Mouse (Mus musculus) gastrocnemius, postnatal 4 days (tissue): ENCODE results near the gene Csrnp3. TPM values are rescaled to one million over a fixed set of nuclear protein-coding genes. Genes with fewer than 3 reads are reported as not detected.

Experiments used
- DNase-seq, 2 experiments: peaks; one replicate each; pipeline ENCODE4 v3.0.0; 2021 to 2022; ENCODE audit warnings: low spot score in 2 of 2, mixed read lengths in 2 of 2
- total RNA-seq, 2 experiments: library from RNA; stranded (reverse); gene quantifications; 2 replicates each; pipeline ENCODE4 v1.2.3; 2021

Gene Csrnp3
- total RNA-seq, 2 experiments from 2014 or later = 2.8 to 3.5 TPM

DNA sequence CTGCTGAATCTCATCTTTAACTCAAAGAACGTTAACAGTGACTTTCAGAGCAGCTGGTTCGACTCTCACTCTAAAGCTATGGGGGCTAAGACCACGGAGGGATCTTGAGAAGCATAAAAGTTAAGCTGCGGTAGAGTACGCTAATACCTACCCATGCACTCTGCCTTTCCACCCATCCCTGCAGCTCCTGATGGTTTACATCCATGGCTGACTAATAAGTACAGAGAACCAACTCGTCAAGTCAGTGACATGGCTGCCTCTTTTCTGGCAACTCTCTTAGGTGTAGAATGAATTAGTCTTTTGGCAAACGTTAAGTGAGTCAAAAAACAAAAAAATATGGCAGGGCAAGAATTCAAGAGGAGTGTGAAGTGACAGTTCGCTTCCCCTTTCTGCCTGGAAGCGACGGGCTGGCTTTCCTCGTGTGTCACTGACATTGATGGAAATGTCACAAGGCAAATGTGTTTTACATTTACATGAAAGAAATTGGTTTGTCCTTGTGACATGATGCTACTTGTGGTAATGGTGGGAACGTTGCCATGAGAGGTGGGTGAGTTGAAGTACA is 19.3 kb downstream of the Csrnp3 start:
- DNase-seq = no peak

DNA sequence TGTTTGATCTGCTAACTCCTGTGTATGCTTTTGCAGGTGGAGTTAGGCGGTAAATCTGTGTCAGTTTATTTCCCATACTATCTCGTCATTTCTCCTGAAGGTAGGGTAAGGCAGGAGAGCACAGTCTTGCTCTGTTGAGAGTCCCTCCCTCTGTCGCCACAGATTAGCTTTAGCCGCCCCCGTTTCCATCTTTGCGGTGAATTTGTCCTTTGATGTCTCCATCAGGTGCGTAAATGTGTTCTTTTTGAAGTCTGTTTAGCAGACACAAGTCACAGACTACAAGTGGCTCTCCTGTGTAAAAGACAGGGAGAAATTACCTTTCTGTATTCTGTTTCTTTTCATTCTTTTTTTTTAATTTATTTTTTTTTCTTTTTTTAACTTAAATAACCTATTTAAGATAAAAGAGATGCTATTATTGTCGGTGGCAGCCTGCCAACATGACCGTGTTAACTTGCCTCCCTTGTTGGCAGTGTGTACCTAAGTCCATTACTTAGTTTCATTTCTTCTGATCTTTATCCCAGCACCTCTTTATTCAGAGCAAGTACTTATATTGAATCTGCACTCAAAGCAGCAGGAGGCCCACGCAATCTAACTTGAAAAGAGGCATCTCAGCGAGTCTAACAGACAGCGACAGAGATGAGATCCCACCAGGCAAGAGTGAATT is 25.5 kb downstream of the Csrnp3 start:
- DNase-seq = no peak

DNA sequence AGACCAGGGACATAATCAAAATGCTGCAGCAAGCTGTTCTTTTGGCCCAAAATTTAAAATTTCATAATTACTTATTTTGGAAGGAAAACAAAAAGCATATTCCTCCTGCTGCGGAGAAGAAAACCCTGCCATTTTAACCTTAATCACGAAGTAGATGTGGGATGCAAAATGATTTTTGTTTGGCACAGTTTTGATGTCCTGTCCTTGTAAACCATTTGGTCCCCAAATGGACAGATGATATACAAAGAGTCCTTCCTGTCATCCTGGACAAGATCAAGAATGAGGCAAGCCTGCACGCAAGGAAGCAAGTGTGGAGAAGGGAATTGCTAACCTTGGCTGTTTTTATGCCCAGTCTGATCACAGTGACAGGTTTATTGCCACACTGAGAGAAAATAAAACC is 46.0 kb downstream of the Csrnp3 start:
- DNase-seq = no peak

DNA sequence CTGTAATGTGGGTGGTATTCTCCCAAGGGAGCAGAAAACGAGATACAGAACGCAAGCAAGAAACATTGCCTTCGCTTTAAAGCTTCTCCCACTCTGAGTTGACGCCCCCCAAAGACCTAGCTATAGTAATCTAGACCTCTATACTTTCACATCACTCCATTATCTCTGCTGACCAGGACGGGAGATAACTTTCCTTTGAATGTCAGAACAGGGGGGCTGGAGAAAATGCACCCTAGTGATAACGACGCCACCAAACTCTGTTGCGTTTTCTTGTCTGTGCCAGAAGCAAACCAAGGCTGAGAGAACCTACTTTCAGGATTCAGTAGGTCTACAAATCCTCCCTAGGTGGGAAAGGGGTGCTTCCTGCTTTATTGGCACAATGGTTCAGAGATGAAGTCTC is 47.7 kb downstream of the Csrnp3 start:
- no peak for DNase-seq

DNA sequence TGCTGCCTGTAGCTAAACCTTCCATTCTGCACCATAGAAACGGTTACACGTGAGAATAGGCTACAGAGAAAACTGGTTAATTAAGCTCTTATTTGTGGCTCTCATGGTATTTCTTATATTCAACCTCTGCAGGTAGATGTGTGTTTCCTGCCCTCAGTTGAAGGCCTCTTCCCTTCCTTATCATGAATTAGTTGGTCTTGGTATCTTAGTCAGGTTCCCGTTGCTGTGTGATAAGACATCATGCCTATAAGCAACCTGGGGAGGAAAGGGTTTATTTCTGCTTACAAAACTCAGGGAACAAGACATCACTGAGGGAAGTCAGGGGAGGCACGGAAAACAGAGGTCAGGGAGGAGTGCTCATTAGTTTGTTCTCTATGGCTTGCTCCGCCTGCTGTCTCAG is 48.7 kb downstream of the Csrnp3 start:
- no peak for DNase-seq

DNA sequence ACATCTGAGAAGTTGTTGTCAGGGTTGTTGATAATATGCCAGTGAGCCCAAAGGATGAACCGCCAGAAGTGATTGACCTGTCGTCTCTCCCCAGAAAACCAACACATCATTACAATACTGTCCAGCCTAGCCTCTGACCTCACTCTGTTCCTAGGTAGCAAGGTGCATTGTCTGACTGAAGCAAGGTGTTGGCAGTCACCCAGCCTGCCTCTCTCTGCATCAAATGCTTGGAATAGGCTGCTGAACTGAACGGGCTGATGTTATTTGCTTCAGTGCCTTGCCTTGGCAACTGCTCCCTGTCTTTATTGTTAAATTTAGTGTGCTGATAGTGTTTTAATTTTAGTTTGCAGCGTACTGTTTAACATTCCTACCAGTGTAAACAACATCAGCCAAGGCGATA is 51.0 kb downstream of the Csrnp3 start:
- no peak for DNase-seq

DNA sequence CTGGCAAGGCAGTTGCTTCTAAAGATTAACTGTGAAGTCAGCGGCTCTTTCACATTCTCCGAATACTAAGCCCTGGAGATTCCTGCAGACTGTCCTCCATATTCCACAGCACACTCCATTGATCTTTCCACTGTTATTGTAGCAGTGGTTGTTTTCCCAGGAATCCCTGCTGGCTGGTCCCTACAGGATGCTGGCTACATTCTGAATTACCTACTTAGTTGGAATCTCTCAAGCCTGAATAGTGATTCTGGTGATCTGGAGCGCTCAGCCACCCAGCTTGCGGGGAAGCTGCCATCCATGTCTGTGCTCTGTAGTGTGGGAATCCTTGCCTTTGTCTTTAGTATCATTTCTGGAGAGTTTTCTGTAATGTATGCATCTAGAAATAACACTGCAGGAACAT is 51.5 kb downstream of the Csrnp3 start:
- DNase-seq = no peak

DNA sequence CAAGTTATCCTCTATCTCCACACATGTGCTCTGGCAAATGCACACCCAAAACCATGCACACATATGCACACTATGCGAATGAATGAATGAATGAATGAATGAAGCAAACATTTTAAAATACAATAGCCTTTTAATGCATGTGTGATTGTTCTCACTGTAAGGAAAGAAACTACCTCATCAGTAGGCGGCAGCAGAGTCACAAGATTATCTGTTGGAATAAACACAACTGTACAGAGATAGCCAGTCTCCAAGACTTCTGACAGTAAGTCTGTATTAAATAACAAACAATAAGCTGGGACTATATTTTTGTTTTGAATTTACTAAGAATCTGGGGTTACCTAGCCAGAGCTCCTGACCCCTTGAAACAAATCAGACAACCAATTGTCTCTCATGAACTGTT is 53.9 kb downstream of the Csrnp3 start:
- DNase-seq = no peak

DNA sequence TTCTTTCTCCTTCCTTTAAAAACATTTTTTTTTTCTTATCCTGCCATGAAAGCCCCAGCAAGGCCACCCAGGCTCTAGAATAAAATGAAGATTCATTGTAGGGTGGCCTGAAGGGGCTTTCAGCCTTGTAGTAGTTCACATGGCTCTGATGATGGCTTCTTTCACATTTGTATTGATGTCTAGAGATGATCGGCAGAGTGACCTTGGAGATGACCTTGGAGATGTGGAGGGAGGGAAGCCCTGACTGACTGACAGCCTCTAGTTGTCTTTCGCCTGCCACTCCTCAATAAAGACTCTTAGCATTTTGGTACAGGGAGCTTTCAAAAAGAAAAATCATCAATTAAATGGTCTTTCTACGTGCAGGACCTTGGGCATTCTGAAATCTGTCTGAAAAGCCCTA is 63.0 kb downstream of the Csrnp3 start:
- no peak for DNase-seq

DNA sequence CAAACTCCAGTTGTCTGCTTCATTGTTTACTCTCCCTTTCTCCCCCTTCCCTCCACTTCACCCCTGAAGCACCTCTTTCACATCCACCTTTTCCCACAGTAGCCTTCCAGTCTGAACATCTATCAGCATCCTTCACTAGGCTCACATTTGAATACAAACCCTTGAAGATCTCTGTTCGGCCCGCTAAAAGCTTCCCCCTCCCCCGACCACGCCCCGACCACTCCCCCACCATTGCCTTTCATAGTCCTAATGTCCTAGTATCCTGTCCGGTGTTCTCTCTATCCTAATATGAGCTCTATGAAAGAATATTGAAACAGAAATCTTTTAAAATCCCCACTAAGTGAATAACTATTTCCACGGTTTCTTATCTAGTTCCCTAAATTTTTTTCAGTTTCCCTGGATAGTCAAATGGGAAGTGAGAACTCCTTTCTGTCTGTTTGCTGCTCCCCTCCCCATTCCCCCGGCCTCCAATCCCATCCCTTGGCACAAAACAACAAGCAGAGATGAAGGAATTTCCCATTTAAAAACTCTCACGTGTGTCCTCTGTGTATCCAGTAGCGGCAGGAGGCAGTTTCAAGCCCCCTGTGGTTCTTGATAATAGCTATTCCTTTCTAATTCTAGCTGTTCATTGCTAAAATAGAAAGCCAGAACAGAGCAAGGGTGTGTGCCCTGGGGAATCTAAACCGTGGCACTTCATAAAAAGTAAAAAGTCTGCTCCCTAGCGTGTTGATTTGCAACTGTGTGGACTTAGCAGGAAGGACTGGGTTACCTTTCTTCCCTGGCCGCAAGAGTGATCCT is 64.4 kb downstream of the Csrnp3 start:
- DNase-seq = no peak

DNA sequence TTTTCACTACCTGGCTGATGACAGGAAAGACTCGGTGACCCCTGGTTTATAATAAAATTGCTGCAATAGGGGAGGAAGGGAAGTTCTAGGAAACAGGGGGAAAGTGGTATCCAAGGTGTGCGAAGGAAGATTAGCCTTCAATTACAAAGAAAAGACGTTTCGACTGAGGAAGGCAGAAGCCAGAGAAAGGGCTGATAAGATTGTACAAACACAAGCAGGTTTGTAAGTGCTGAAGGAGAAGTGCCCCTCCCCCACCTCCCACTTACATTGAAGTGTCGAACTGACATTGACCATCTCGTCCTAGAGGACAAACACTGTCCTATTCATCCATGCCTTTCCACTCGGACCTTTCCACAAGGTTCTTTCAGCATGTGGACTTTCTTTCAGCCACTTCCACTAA is 70.4 kb downstream of the Csrnp3 start:
- no peak for DNase-seq

DNA sequence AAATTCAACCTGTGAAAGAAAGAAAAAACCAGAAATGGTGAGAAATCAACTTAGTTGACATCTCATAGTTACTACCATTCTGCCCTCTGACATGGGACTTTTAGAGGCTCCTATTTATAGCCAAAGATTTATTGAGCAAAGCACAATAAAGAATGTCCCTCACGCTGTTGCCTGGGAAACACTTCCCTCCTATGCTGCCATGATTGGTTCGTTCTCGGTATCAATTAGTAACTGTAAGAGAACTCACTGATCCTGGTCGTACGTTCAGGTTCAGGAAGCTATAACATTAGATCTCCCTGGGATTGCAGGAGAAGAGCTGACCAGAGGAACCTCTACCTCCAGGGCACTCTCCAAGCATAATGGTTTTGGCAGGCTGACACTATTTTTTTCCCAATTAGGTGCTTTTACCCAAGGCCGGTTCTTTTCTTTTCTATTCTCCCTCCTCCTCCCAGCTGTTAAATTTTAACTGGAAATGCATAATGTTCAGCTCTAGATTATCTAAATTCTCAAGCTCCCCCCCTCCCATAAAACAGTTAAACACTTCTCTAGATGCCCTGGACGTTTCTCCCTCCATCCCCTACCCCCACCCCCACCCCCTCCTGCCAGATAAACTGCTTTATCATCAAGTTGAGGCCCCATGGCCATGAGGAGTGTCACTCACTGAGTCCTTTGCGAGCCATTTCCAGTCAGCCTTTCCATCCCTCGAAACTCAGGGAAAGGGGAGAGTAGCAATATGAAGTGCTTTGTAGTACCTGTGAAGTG is 75.3 kb downstream of the Csrnp3 start:
- DNase-seq = no peak

DNA sequence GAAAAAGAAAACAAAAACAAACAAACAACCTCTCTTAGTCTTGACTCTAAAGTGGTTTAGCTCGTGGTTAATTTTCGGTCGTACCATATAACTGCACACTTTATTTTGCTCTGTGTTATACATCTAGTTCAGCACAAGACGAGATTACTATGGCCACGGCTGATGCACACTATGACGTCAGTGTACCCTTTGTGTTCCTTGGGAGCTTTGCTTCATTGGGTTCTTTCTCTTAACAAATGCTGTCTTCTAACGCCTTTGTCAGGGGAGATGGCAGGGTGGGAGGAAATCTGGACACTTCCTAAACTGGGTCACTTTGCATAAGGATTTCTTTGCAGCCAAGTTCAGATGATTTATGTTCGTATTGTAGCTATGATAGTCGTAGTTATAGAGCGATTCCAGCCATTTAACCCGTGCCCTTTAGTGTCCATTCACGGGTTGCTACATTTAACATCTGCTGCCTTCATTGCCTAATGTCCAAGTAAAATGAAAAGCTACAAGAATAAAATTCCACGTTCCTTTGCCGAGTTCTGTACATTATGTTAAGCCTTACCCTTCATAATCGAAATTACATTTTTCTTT is 79.9 kb downstream of the Csrnp3 start:
- no peak for DNase-seq

DNA sequence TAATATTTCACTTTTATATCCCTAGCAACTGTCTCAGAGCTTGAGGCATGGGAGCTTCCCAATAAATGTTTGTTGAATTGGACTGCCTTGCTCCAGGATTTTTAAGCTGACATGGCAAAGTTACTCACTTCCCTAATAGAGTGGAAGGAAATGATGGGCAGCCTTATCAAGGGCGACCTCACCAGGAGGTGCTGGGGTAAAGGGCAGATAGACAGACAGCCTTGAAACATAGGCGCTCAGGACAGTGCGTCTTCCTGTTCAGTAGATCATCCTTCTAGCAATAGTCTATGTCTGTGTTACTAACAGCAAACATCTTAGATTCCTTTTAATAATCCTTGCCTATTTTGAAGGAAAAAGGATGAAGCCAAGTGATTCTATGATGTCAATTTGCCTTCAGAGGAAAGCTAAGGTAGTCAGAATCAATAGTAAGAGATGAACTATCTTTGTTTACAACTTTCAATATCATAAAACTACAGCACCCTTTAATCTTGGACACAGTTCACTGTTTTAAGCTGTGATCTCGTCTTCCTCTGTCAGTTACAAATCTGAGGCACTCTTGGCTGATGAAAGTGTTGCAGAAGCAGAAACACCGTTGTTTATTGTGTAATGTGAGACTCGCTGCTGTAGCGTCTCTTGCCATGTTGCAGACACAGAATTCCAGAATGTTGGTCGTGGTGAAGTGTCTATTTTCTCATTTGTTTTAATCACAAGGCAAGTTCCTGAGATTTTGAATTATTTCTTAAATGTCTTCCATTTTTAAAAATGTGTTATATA is 81.6 kb downstream of the Csrnp3 start:
- DNase-seq = no peak

DNA sequence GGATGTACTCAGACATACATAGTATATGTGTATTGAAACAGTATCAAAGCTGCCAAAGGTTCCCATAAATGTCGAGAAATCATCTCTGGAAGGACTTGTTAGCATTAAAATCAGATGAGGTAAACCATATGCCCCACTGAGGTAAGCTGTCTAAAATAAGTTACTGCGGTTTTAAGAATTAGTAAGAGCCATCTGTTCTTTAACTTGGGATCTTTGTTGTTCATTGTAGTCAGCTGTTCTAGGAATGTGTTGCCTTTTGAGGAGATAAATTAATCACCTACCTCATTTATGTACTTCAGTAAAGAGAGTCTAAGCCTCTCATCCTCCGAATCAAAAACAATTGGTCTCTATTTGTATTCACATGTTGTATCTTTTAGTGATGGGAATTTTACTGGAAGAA is 83.7 kb downstream of the Csrnp3 start:
- no peak for DNase-seq

DNA sequence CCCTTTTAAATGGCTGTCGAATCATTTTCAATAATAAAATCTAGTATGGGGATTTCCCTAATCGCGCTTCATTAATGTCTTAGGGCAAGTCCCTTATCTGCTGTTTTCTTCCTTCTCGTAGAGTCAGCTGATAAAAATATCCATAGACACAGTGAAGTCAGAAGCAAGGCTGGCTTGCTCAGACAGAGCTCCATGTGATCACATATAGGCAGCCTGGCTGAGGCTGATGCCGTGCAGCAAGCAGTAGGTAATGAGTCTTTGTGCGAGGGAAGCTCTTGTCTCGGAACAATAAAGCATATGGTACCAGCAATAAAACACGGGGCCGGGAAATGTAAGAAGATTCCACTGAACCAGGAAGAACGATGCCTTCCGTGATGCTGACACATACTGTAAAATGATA is 84.4 kb downstream of the Csrnp3 start:
- no peak for DNase-seq

DNA sequence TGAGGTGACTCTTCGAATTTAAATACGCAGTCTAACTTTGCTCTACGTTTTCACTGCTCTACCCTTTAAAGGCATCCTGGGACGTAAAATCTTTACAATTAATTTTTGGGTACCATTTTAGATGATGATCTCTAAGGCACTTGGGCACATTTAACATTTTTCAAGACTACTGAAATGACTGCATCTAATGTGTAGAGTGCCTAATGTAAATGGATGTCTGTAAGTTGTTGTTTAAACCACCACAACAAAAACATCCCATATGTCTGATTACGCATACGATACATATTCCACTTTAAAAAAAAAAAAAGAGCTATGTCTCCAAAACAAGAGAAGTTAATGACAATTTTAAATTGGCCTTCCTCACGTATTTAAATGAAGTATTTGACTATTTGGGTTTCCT is 85.7 kb downstream of the Csrnp3 start:
- DNase-seq = no peak

DNA sequence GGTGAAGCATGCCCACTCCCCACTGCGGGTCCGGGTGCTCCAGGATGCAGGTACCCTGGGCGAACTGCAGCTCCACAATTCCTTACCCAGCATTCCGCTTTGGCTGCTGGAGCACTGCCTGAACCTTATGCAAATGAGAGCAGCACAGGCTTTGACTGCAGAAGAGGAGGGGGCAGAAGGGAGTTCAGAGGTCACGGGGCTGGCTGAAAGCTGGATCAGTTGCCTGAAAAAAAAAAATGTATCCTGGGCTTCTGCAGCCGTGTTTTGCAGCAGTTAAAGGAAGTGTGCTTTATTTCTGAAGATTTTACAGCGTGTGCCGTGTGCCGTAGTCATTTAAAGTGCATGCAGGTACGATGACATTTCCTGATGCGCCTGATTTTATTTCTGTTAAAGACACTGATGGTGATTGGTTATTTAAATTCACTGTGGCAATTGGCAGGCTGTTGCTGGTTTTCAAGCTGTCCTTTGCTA is 86.3 kb downstream of the Csrnp3 start:
- peak in 1 of 2 experiments; percentile 29 for DNase-seq

DNA sequence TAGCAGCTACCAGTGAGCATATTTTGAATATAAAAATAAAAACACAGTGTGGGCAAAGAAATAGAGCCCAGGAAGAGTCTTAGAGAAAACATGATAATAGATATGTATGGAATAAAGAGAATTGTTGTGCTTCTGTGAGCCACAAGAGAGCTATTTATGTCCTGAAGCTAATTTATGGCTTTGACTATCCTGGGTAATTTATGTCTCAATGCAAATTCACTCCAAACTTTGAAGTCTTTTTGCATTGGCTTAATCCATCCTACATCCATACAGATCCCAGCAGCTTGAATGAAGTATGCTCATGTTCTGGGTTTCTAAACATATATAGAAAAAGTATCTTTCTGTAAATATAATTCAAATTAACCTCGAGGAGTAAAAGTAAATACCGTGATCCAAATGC is 88.5 kb downstream of the Csrnp3 start:
- no peak for DNase-seq

DNA sequence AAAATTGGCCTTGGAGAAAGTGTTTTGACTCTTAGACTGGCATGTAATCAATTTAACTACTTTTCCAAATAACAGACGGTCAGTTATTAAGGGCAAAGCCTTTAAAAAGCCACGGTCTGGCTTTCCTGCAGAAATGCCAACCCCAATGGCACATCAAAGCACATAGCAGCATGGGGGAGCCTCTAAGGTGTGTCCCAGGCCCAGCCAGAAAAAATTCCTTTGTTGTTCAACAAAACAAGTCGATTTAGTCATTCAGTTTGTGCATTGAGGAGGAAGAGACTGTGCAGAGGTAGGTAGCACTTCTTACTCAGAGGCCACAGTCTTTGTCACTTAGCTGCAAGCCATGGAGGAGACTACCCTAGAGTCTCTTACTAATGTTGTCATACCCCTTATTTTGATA is 93.3 kb downstream of the Csrnp3 start:
- no peak for DNase-seq

DNA sequence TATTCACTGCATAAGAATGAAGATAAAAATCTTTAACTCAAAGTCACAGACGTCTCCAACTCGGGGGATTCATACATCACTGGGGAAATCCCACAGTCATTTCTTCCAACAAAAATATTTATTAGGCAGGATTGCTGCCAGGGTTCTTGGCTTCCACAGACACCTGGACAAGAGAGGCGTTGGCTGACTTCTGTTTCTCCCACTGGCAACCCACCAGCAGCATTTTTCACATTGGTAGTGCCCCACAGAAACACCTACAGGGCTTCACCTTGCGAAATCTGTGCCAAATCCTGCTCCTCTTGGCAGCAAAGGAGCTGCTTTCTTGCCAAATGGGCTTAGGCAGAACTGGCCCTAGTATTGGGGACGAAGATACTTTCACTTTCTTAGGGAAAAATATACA is 94.8 kb downstream of the Csrnp3 start:
- no peak for DNase-seq
